Mouse (Mus musculus): ENCODE measurements at regions not wholly inside any gene's neighbourhood (a gene's known extent, or its start where the extent isn't known, plus 50 kb on each side); places are given as distances from the start of the nearest gene placed in this dataset.

DNA sequence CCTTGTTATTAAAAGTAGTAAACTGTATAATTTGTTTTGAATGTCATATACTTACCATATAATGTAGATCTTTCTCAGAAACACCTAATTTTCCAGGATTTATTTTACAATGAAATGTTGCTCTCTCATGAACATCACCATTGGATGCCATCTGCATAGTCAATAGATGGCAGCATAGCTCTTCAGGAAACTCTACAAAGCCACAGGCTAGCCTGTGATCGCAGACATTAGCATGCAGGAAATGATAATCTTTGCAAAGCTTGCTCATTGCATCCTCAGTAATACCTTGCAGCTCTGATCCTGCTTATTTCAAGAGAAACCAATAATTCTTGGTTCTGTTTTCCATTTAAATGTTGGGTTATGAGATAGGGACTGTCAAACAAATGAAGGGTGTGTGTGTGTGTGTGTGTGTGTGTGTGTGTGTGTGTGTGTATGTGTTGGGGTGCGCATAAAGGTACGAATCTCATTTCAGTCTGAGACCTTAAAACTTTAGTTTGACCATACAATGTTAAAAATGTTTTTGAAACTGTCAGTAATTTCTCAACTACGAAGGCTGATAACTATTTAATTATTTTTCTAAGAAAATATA, 1595.1 kb upstream of the Pcdh10 start:
- H3K4me2 ChIP-seq (replicated peaks) = no peak overlapping the region
- no peaks in the 10 kb centered on the region for H3K9me3 ChIP-seq (ENCODE audit: control insufficient read depth, low read length)
- 0 out of 2 replicates have a peak, but pooled peaks cover 3% of the 10 kb centered on the region for H3K4me1 ChIP-seq (replicated peaks; ENCODE audit: control insufficient read depth, insufficient read depth, low read length)
- no peak overlapping the region for H3K9ac ChIP-seq
- no peaks in the 10 kb centered on the region for H3K36me3 ChIP-seq (replicated peaks; ENCODE audit: control insufficient read depth, insufficient read depth)
- H3K27me3 ChIP-seq (ENCODE audit: control insufficient read depth, insufficient read depth, low read length) = no peaks in the 10 kb centered on the region
- no peak overlapping the region for H3K4me3 ChIP-seq (replicated peaks; ENCODE audit: low read length)
- no peak overlapping the region for H3K27ac ChIP-seq
- peak; percentile 78 for DNase-seq (ENCODE audit: low spot score)
- ATAC-seq (ENCODE audit: low FRiP score) = peak; percentile 79; the same call in 1 of the 2 replicates
- 74% methylated on average over 4 of the region's 4 CpGs for whole genome bisulfite sequencing

DNA sequence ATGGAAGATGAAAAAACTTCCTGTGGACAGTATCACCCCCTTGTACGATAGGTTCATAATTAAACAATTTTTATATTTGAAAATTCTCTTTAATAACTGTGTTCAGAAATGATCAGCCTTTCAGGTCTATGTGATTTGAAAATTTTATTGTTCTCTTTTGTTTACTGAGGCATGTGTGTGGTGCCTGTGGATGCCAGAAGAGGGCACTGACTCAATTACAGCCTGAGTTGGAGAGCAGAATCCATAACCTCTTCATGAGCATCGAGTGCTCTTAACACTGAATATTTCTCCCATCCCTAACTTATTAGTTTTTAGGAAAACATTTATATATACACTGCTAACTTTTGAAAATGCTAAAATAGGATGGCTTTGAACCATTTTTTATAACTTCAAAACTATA, 1594.0 kb upstream of the Pcdh10 start:
- Histone ChIP-seq H3K4me2 (replicated peaks) (no peak overlapping the region), H3K27ac (no peak overlapping the region), H3K9ac (no peak overlapping the region), H3K4me3 (replicated peaks; ENCODE audit: low read length) (no peak overlapping the region), H3K4me1 (replicated peaks; ENCODE audit: control insufficient read depth, insufficient read depth, low read length) (0 out of 2 replicates have a peak, but pooled peaks cover 3% of the 10 kb centered on the region), H3K27me3 (ENCODE audit: control insufficient read depth, insufficient read depth, low read length) (no peaks in the 10 kb centered on the region), H3K36me3 (replicated peaks; ENCODE audit: control insufficient read depth, insufficient read depth) (no peaks in the 10 kb centered on the region), H3K9me3 (ENCODE audit: control insufficient read depth, low read length) (no peaks in the 10 kb centered on the region)
- DNase-seq (ENCODE audit: low spot score) (peak; percentile 28), ATAC-seq (ENCODE audit: low FRiP score) (no peak)
- WGBS = 82% methylated on average over 2 of the region's 2 CpGs

All from hindbrain, embryonic 14.5 days (tissue).